Mouse (Mus musculus): ENCODE measurements around the gene Slc51b.

GRCm38 (mm10) chr9:65464161-65464560 is 41.4 kb upstream of the Slc51b start:
- TF ChIP-seq CTCF (IDR thresholded peaks at IDR 0.05; ENCODE audit: control insufficient read depth, insufficient read depth, insufficient read length) = no peak
- TF ChIP-seq MAX (IDR thresholded peaks at IDR 0.05) = no peak
- no peak for TF ChIP-seq USF1 (IDR thresholded peaks at IDR 0.05; ENCODE audit: low read depth)
